Mouse (Mus musculus) A20 (cell line): ENCODE data around the gene Tmem11.

Experiments
- DNase-seq: peaks from one replicate; pipeline ENCODE4 v3.0.0-alpha.2; 2011; ENCODE audit warnings: low read depth, low spot score

Tmem11 gene

GRCm38 (mm10) chr11:60828903-60829302 lies 50.2 kb downstream of the Tmem11 start:
- DNase-seq, result no peak

- DNase-seq, result no peak
Observed at GRCm38 (mm10) chr11:60827241-60827945, 51.7 kb downstream of the Tmem11 start.

- DNase-seq, result no peak
Observed at GRCm38 (mm10) chr11:60826700-60827099, 52.4 kb downstream of the Tmem11 start.

- no peak for DNase-seq
Observed at GRCm38 (mm10) chr11:60825191-60825590, 53.9 kb downstream of the Tmem11 start.

- DNase-seq, result no peak
Observed at GRCm38 (mm10) chr11:60823771-60824170, 55.3 kb downstream of the Tmem11 start.

GRCm38 (mm10) chr11:60816398-60816797 lies 62.7 kb downstream of the Tmem11 start:
- no peak for DNase-seq
